Mouse (Mus musculus) limb, embryonic 13.5 days (tissue): ENCODE data around the gene Hmg20b. TPM values are rescaled to one million over a fixed set of nuclear protein-coding genes. Genes with fewer than 3 reads are reported as not detected.
A peak's percentile ranks its signal among the peaks of the same experiment; 100 is the strongest.

ENCODE experiments used
- ATAC-seq: fragments of 200-750 bp; cut with Nextera tagmentation; 2 replicates; pipeline ENCODE4 v1.8.0; 2017; ENCODE audit warnings: low read depth, moderate number of reproducible peaks, moderate TSS enrichment; ENCODE audit not compliant: low FRiP score
- H3K27ac ChIP-seq: fragments of 300-500 bp; sonication (generic); 2 replicates; pipeline ENCODE4 v1.5.1; 2015; ENCODE audit warnings: inconsistent platforms, mild to moderate bottlenecking, moderate library complexity
- H3K27me3 ChIP-seq: fragments of 300-500 bp; sonication (generic); 2 replicates; pipeline ENCODE4 v1.6.1; 2015; ENCODE audit warnings: mild to moderate bottlenecking, inconsistent platforms
- H3K36me3 ChIP-seq: fragments of 300-500 bp; sonication (generic); 2 replicates; pipeline ENCODE4 v1.6.1; 2015; ENCODE audit warnings: inconsistent platforms, mild to moderate bottlenecking, moderate library complexity
- H3K4me1 ChIP-seq: fragments of 300-500 bp; sonication (generic); 2 replicates; pipeline ENCODE4 v1.6.1; 2015; ENCODE audit warnings: inconsistent platforms
- H3K4me2 ChIP-seq: fragments of 300-500 bp; sonication (generic); replicated peaks from 2 replicates; pipeline ENCODE4 v1.6.1; 2015; ENCODE audit warnings: inconsistent platforms, mild to moderate bottlenecking, moderate library complexity
- H3K4me3 ChIP-seq: fragments of 300-500 bp; sonication (generic); 2 replicates; pipeline ENCODE4 v1.5.1; 2015; ENCODE audit warnings: moderate library complexity, mild to moderate bottlenecking, inconsistent platforms
- H3K9ac ChIP-seq: fragments of 300-500 bp; sonication (generic); 2 replicates; pipeline ENCODE4 v1.6.1; 2015; ENCODE audit warnings: mild to moderate bottlenecking, inconsistent platforms
- H3K9me3 ChIP-seq: fragments of 300-500 bp; sonication (generic); 2 replicates; pipeline ENCODE4 v1.6.1; 2016; ENCODE audit warnings: inconsistent platforms
- WGBS: fragments of 180-500 bp; shearing (Covaris S2); methylation state at CpG from one replicate; pipeline ENCODE4 v1.1.7; 2015; 5-methylcytosine and 5-hydroxymethylcytosine counted together
- polyA plus RNA-seq: library from polyadenylated mRNA; unstranded; fragments of >200 nt; fragmentation: Nextera tagmentation; extraction: Ambion mirVana; gene quantifications from 2 replicates; pipeline ENCODE4 v1.2.1, GENCODE M21; 2015

Hmg20b gene
- polyA plus RNA-seq, 1 experiment from 2014 or later = 109 TPM

DNA sequence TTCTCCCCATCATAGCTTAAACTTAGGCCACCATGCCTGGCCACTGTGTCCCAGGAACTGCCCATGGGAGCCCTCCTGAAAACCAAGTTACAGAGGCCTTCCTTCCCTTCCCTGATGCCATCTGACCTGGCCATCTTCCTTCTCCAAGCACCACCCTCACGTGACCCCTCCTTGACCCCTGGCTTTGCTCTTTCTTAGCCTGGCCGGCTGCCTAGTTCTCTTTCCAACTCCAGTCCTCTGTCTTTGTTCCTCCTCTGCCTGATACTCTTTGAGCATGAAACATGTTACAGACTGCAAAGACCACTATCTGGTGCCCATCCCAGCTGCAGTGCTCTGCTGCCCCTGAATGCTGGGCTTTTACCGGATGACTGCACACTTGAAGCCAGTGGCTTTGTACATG is 39.1 kb upstream of the Hmg20b start:
- Histone ChIP-seq H3K4me3 (no peak overlapping the region), H3K9me3 (no peaks in the 10 kb centered on the region), H3K36me3 (peaks cover 37% of the 10 kb centered on the region), H3K27me3 (no peaks in the 10 kb centered on the region), H3K9ac (0 out of 2 replicates have a peak overlapping the region, but pooled peaks have one; percentile 8), H3K4me1 (peaks cover 30% of the 10 kb centered on the region), H3K27ac (no peak overlapping the region), H3K4me2 (no peak overlapping the region)
- no peak for ATAC-seq
- WGBS = 64% methylated on average over 3 of the region's 3 CpGs

- 87% methylated on average over 5 of the region's 5 CpGs for WGBS
- no peak for ATAC-seq
- Histone ChIP-seq H3K4me1 (peaks cover 23% of the 10 kb centered on the region), H3K27me3 (no peaks in the 10 kb centered on the region), H3K4me3 (no peak within 1 kb of the TSS), H3K36me3 (peaks cover 37% of the 10 kb centered on the region), H3K27ac (no peak within 1 kb of the TSS), H3K9me3 (no peaks in the 10 kb centered on the region), H3K9ac (0 out of 2 replicates have a peak within 1 kb of the TSS, but pooled peaks have one; percentile 8), H3K4me2 (no peak within 1 kb of the TSS)
Measured at GRCm38 (mm10) chr10:81388505-81389055, 38.3 kb upstream of the Hmg20b start, which contains the start of gene Gm48552. Gene Gm48552 (plus strand): TSS chr10:81389005.

GRCm38 (mm10) chr10:81387716-81388115 is 37.4 kb upstream of the Hmg20b start:
- no peaks in the 10 kb centered on the region for H3K27me3 ChIP-seq
- WGBS = 93% methylated on average over 20 of the region's 20 CpGs
- no peak for ATAC-seq

DNA sequence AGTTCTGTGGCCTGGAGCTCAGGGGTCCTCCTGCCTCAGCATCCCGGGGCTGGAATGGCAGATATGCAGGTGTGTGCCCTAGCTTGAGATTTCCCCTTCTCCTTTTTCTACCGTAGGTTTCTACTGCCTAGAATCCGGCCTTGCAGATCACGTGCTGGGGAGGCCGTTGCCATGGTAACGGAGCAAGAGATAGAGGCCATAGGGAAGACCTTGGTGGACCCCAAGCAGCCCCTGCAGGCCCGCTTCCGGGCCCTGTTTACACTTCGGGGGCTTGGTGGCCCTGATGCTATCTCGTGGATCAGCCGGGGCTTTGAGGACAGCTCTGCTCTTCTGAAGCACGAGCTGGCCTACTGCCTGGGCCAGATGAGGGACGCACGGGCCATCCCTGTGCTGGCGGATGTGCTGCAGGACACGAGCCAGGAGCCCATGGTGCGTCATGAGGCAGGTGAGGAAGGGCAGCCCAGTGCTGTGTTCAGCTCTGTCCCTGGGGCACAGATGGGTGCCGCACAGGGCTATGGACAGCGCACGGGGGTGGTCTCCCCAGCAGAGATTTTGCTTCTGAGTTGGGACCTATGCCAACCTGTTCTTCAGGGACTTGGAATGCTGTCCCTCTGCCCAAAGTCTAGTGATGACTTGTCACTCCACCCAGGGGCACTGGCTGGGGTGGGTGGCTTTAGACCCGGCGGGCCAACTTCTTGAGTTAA is 35.5 kb upstream of the Hmg20b start:
- Histone ChIP-seq H3K27me3 (no peaks in the 10 kb centered on the region), H3K4me1 (peaks cover 13% of the 10 kb centered on the region), H3K9ac (peak overlapping the region; percentile 84), H3K4me3 (peak overlapping the region; percentile 80), H3K27ac (no peak overlapping the region), H3K4me2 (peak overlapping the region; percentile 88), H3K36me3 (peaks cover 37% of the 10 kb centered on the region), H3K9me3 (no peaks in the 10 kb centered on the region)
- WGBS = 86% methylated on average over 22 of the region's 22 CpGs
- ATAC-seq = no peak

More at GRCm38 (mm10) chr10:81387716-81388115, 37.4 kb upstream of the Hmg20b start:
- no peak overlapping the region for H3K27ac ChIP-seq
- H3K36me3 ChIP-seq = peaks cover 37% of the 10 kb centered on the region
- H3K9me3 ChIP-seq = no peaks in the 10 kb centered on the region
- no peak overlapping the region for H3K4me3 ChIP-seq
- H3K4me1 ChIP-seq = peaks cover 15% of the 10 kb centered on the region
- no peak overlapping the region for H3K9ac ChIP-seq
- H3K4me2 ChIP-seq = no peak overlapping the region

GRCm38 (mm10) chr10:81384605-81384982 is 34.3 kb upstream of the Hmg20b start:
- Histone ChIP-seq H3K27ac (peak overlapping the region; percentile 63), H3K36me3 (peaks cover 37% of the 10 kb centered on the region), H3K4me1 (peaks cover 13% of the 10 kb centered on the region), H3K9me3 (no peaks in the 10 kb centered on the region), H3K9ac (peak overlapping the region; percentile 84), H3K27me3 (no peaks in the 10 kb centered on the region), H3K4me2 (peak overlapping the region; percentile 88), H3K4me3 (peak overlapping the region; percentile 80)
- 1% methylated on average over 19 of the region's 19 CpGs for WGBS
- peak; percentile 21; the same call in 1 of the 2 replicates for ATAC-seq

- H3K27ac ChIP-seq = peak within 1 kb of the TSS; percentile 63
- peaks cover 33% of the 10 kb centered on the region for H3K36me3 ChIP-seq
- peak within 1 kb of the TSS; percentile 80 for H3K4me3 ChIP-seq
- ATAC-seq = peak; percentile 93
- H3K4me1 ChIP-seq = peaks cover 19% of the 10 kb centered on the region
- no peaks in the 10 kb centered on the region for H3K27me3 ChIP-seq
- H3K9ac ChIP-seq = peak within 1 kb of the TSS; percentile 84
- 7% methylated on average over 54 of the region's 54 CpGs for WGBS
- peak within 1 kb of the TSS; percentile 88 for H3K4me2 ChIP-seq
- no peaks in the 10 kb centered on the region for H3K9me3 ChIP-seq
Measured at GRCm38 (mm10) chr10:81383802-81384604, 33.7 kb upstream of the Hmg20b start, which contains the start of the genes Dohh and Gm48551. Gene Dohh (plus strand): TSS chr10:81384428. Gene Gm48551 (plus strand): TSS chr10:81384466.

- 77% methylated on average over 5 of the region's 5 CpGs for WGBS
- H3K36me3 ChIP-seq = peaks cover 14% of the 10 kb centered on the region
- H3K9ac ChIP-seq = no peak overlapping the region
- no peak overlapping the region for H3K27ac ChIP-seq
- peaks cover 27% of the 10 kb centered on the region for H3K4me1 ChIP-seq
- no peak overlapping the region for H3K4me2 ChIP-seq
- no peaks in the 10 kb centered on the region for H3K9me3 ChIP-seq
- H3K27me3 ChIP-seq = no peaks in the 10 kb centered on the region
- no peak overlapping the region for H3K4me3 ChIP-seq
- no peak for ATAC-seq
Measured at GRCm38 (mm10) chr10:81382039-81382438, 31.8 kb upstream of the Hmg20b start.

DNA sequence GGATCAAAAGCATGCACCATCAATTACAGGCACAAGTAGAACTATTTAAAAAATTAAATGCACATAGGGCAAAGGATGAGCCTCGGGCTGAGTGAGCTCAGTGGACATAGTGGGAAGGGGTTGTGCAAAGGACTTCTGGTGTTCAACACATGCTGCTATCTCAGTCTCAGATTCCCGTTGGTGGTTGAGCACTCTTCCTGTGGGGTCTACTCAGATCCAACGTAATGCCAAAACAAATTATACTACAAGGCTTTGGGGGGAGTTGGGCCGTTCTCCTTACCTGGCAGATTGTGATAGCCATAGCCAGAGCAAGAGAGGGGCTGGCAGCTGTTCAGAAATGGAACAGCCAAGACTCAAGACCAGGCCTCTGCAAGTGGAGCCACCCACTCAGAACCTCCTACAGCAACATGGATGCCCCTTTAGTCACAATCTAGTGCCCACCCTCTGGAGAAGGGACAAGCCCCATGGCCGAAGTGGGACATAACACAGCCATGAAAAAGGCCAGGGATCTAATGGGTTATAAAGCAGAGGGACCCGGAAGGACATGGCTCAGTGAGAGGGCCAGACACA is 29.6 kb upstream of the Hmg20b start:
- no peak overlapping the region for H3K27ac ChIP-seq
- 87% methylated on average over 6 of the region's 6 CpGs for WGBS
- ATAC-seq = no peak

GRCm38 (mm10) chr10:81379183-81379553 is 28.9 kb upstream of the Hmg20b start:
- Histone ChIP-seq H3K27me3 (no peaks in the 10 kb centered on the region), H3K36me3 (peaks cover 21% of the 10 kb centered on the region), H3K4me1 (peaks cover 30% of the 10 kb centered on the region), H3K9me3 (no peaks in the 10 kb centered on the region), H3K27ac (peak overlapping the region; percentile 78), H3K4me3 (peak overlapping the region; percentile 83), H3K9ac (peak overlapping the region; percentile 59), H3K4me2 (peak overlapping the region; percentile 69)
- 58% methylated on average over 3 of the region's 3 CpGs for WGBS
- no peak for ATAC-seq

More for the DNA sequence above, 29.6 kb upstream of the Hmg20b start:
- Histone ChIP-seq H3K9ac (no peak overlapping the region), H3K4me2 (no peak overlapping the region), H3K9me3 (no peaks in the 10 kb centered on the region), H3K4me1 (peaks cover 31% of the 10 kb centered on the region), H3K36me3 (peaks cover 15% of the 10 kb centered on the region), H3K27me3 (no peaks in the 10 kb centered on the region), H3K4me3 (no peak overlapping the region; the same call in 1 of the 2 replicates)

GRCm38 (mm10) chr10:81378553-81379182 is 28.4 kb upstream of the Hmg20b start:
- Histone ChIP-seq H3K36me3 (peaks cover 26% of the 10 kb centered on the region), H3K4me2 (peak overlapping the region; percentile 69), H3K27ac (peak overlapping the region; percentile 78), H3K4me1 (peaks cover 30% of the 10 kb centered on the region), H3K9ac (peak overlapping the region; percentile 59), H3K9me3 (no peaks in the 10 kb centered on the region), H3K4me3 (peak overlapping the region; percentile 83), H3K27me3 (no peaks in the 10 kb centered on the region)
- ATAC-seq = peak; percentile 96
- under 1% methylated on average over 46 of the region's 46 CpGs for WGBS

- Histone ChIP-seq H3K9me3 (no peaks in the 10 kb centered on the region), H3K27ac (peak within 1 kb of the TSS; percentile 78), H3K4me3 (peak within 1 kb of the TSS; percentile 83), H3K36me3 (peaks cover 33% of the 10 kb centered on the region), H3K9ac (peak within 1 kb of the TSS; percentile 94), H3K27me3 (no peaks in the 10 kb centered on the region), H3K4me1 (peaks cover 30% of the 10 kb centered on the region), H3K4me2 (peak within 1 kb of the TSS; percentile 82)
- under 1% methylated on average over 56 of the region's 59 CpGs for WGBS
- ATAC-seq = peak; percentile 77
Measured at GRCm38 (mm10) chr10:81377793-81378552, 27.7 kb upstream of the Hmg20b start, which contains the start of gene Fzr1. Gene Fzr1 (minus strand): TSS chr10:81378516.
